Comparison of ENCODE assay signal across 13 mouse cellular contexts in genomic region chr19:27332207-27332794, GRCm38 (mm10). TPM values are rescaled to one million over a fixed set of nuclear protein-coding genes. Genes with fewer than 3 reads are reported as not detected.
DNase-seq lines count a peak whose midpoint lies in the region; ATAC-seq and TF ChIP-seq lines count a peak whose summit lies in the region.
"Had no signal": no experiment of that assay in that cellular context is flagged by ENCODE, and none has a peak within 500 bp of the region (broad histone marks: within the 10 kb centered on the region; RNA-seq: fewer than 3 reads in every experiment).

No protein-coding gene starts in this region.

- no peaks in the 10 kb centered on the region; the same call in 1 of the 2 replicates for H3K27me3 ChIP-seq in lung, embryonic 16.5 days (ENCODE audit: control insufficient read depth, insufficient read depth, low read depth, low read length)
- H3K27me3 ChIP-seq in neural tube, embryonic 15.5 days (replicated peaks): 0 out of 2 replicates have a peak, but pooled peaks cover 3% of the 10 kb centered on the region

- DNase-seq in gastrocnemius, adult 2 months: no peak
- no peak for DNase-seq in gastrocnemius, adult 18-20 months (ENCODE audit: low spot score)
- DNase-seq in lung, postnatal 25 days (ENCODE audit: low spot score): no peak
- DNase-seq in brain, embryonic 14.5 days (ENCODE audit: low read depth): peak; percentile 49
- DNase-seq in mesoderm, embryonic 11.5 days (ENCODE audit: low read depth, low spot score): peak; percentile 17
- no peak for DNase-seq in cerebellum, adult 11 months
- DNase-seq: cerebellum, adult 2 months; kidney, postnatal 25 days had no signal

- no peak overlapping the region for H3K27ac ChIP-seq in gastrocnemius, adult 2 months
- no peak overlapping the region for H3K27ac ChIP-seq in lung, embryonic 16.5 days (ENCODE audit: low read length)
- no peak overlapping the region for H3K27ac ChIP-seq in neural tube, embryonic 15.5 days (replicated peaks)

- intact Hi-C loops in gastrocnemius, adult 2 months (cut with DNase I): loop anchor here (5.0 kb wide), 1 partner anchor 210 kb away; no protein-coding TSS in a partner anchor

- H3K4me3 ChIP-seq in gastrocnemius, adult 2 months: no peak overlapping the region
- no peak overlapping the region for H3K4me3 ChIP-seq in lung, embryonic 16.5 days (ENCODE audit: low read length)
- H3K4me3 ChIP-seq in neural tube, embryonic 15.5 days (replicated peaks): no peak overlapping the region

- no peak overlapping the region for H3K4me2 ChIP-seq in lung, embryonic 16.5 days (ENCODE audit: low read depth, low read length)
- H3K4me2 ChIP-seq in neural tube, embryonic 15.5 days: no peak overlapping the region

- H3K36me3 ChIP-seq in lung, embryonic 16.5 days (ENCODE audit: control insufficient read depth, insufficient read depth, low read length): no peaks in the 10 kb centered on the region
- no peaks in the 10 kb centered on the region for H3K36me3 ChIP-seq in neural tube, embryonic 15.5 days

- no peak overlapping the region for H3K9ac ChIP-seq in lung, embryonic 16.5 days (ENCODE audit: low read length)
- no peak overlapping the region for H3K9ac ChIP-seq in neural tube, embryonic 15.5 days (replicated peaks)

- H3K9me3 ChIP-seq in lung, embryonic 16.5 days (ENCODE audit: control insufficient read depth, low read length): no peaks in the 10 kb centered on the region
- no peaks in the 10 kb centered on the region for H3K9me3 ChIP-seq in neural tube, embryonic 15.5 days (replicated peaks)

- TF ChIP-seq CTCF in gastrocnemius, adult 2 months (IDR thresholded peaks at IDR 0.05): peak; percentile 34
- TF ChIP-seq CTCF in brain, embryonic 14.5 days (IDR thresholded peaks at IDR 0.05; ENCODE audit: borderline replicate concordance, extremely low read depth, insufficient read depth, insufficient read length): peak; percentile 3; the same call in 1 of the 2 replicates

- 0 out of 2 replicates have a peak, but pooled peaks cover 4% of the 10 kb centered on the region for H3K4me1 ChIP-seq in lung, embryonic 16.5 days (replicated peaks; ENCODE audit: control insufficient read depth, insufficient read depth, low read length)
- H3K4me1 ChIP-seq in neural tube, embryonic 15.5 days: peaks cover 6% of the 10 kb centered on the region; the same call in 1 of the 2 replicates

- ATAC-seq in lung, embryonic 16.5 days (ENCODE audit: low read depth): 0 out of 2 replicates have a peak, but pooled peaks have one; percentile 13
- no peak; the same call in 1 of the 2 replicates for ATAC-seq in neural tube, embryonic 15.5 days (ENCODE audit: low FRiP score)

- WGBS in lung, embryonic 16.5 days: 54% methylated on average over 6 of the region's 6 CpGs
- 41% methylated on average over 6 of the region's 6 CpGs for WGBS in neural tube, embryonic 15.5 days

- no peak for TF ChIP-seq POLR2A in brain, embryonic 14.5 days (IDR thresholded peaks at IDR 0.05; ENCODE audit: borderline replicate concordance, extremely low read depth, insufficient read depth, insufficient read length, poor library complexity, severe bottlenecking)

RNA-seq across cellular contexts. Expression of gene Kcnv2, which starts 9.9 kb away (rescaled TPM):
- under 1 TPM; 0.11 to 0.15 TPM for total RNA-seq in gastrocnemius, adult 2 months (2021)
- under 1 TPM; 0.07 to 0.09 TPM for total RNA-seq in gastrocnemius, adult 18-20 months (2021)
- 0.04 and 0.08 TPM in 2 replicates for polyA plus RNA-seq in lung, embryonic 16.5 days (2015; fragmentation: Nextera tagmentation; extraction: Ambion mirVana)
- polyA plus RNA-seq in brain, embryonic 14.5 days (2012; rRNA removed): 0.01 and 0.08 TPM in 2 replicates
- polyA plus RNA-seq in neural tube, embryonic 15.5 days (2015; fragmentation: Nextera tagmentation; extraction: Ambion mirVana): not detected in 2 replicates
- total RNA-seq: left cerebral cortex, postnatal 36 days; megakaryocyte-erythroid progenitor cell, adult 5-6 weeks had no signal
- polyA plus RNA-seq: frontal cortex, adult 2 months had no signal

Comparison
In these comparisons a context has a peak if more than half of its experiments do, and no peak if none do; other contexts are left out.
1. DNase-seq: peak in brain, embryonic 14.5 days (single experiment) and mesoderm, embryonic 11.5 days (single experiment); none in gastrocnemius, adult 2 months (single experiment), gastrocnemius, adult 18-20 months (single experiment), lung, postnatal 25 days (single experiment) and cerebellum, adult 11 months (single experiment).